Mouse (Mus musculus) kidney, adult 2 months (tissue): Measurements from ENCODE around the gene Wdfy3.

Experiments used
- CTCF ChIP-seq: fragments of 200-500 bp; conservative IDR thresholded peaks from 2 replicates; pipeline ENCODE4 v1.5.1; 2011; ENCODE audit warnings: low read depth, mild to moderate bottlenecking, control low read depth, low read length, moderate library complexity, mixed read lengths; ENCODE audit not compliant: insufficient read depth, insufficient read length
- POLR2A ChIP-seq: fragments of 200-500 bp; IDR thresholded peaks from one replicate; pipeline ENCODE4 v1.6.1; 2011; ENCODE audit warnings: low read depth, low read length, control low read depth

DNA sequence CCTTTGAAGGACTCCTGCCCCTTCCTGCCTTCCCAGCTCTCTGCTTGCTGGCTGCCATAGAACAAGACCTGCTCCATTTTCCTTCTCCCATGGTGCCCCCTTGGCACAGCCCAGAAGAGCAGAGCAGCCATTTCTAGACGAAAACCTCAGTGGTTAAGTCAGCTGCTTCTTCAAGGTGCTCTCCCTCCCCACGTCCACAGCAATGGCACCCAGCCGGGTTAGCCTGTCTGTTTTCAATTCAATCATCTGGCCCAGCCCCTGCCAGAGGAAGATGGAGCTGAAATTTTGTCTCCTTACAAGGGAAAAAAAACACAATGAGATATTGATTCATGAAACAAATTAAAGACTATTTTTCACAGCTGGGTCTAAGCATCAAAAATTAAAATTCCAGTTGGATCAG is 37.5 kb downstream of the Wdfy3 start:
- no peak for TF ChIP-seq CTCF
- no peak for TF ChIP-seq POLR2A
